Mouse (Mus musculus) E14TG2a.4 (cell line): Measurements from ENCODE around the gene Gtf3c2.

Experiments
- CTCF ChIP-seq: conservative IDR thresholded peaks from 2 replicates; pipeline ENCODE4 v1.5.1; 2014; ENCODE audit warnings: low read length
- NANOG ChIP-seq: IDR thresholded peaks from 2 replicates; pipeline ENCODE4 v1.6.1; 2014; ENCODE audit warnings: borderline replicate concordance, low read length, mixed read lengths
- POU5F1 ChIP-seq: IDR thresholded peaks from 2 replicates; pipeline ENCODE4 v1.6.1; 2014; ENCODE audit warnings: low read length, borderline replicate concordance

DNA sequence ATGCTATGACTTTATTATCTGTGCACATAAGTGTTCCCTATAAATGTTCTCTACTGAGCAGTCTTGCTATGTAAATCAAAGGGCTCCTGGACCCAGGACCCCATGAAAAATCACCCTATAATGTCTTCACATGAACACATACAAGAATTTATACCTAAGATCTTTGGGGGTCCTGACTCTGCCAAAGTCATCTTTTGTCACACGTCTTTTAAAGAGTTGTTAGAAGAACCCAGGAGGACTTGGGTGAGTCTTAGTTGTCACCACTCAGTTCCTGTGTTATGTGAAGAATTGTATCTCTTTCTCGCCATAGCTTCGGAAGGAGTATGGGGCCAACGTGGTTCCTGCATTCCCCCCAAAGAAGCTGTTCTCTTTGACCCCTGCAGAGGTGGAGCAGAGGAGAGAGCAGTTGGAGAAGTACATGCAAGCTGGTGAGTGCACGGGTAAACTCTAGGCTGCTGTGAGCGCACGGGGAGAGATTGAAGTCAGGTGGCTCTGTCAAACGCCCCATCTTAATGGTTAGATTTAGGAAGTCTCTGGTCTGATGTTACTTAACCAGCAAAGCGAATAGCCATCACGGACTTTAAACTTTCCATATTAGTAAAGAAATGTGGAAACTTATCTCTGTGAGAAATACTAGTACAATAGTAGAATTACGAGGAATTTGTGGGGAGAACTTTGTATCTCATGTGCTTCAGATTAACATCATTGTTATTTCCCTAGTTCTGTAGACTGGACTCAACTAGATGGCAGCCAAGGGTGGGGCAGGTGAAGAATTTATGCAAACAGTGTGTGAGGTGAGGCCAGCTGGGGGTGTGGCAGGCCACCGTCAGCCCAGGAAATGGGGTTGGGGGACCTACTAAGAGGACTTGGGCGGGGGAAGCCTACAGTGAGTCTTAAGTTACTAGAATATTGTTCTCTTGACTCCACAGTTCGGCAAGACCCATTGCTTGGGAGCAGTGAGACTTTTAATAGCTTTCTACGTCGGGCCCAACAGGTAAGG, 14.8 kb upstream of the Gtf3c2 start:
- TF ChIP-seq CTCF (no peak), NANOG (no peak), POU5F1 (no peak)
